Mouse (Mus musculus): ENCODE measurements around the gene Stam2.

DNA sequence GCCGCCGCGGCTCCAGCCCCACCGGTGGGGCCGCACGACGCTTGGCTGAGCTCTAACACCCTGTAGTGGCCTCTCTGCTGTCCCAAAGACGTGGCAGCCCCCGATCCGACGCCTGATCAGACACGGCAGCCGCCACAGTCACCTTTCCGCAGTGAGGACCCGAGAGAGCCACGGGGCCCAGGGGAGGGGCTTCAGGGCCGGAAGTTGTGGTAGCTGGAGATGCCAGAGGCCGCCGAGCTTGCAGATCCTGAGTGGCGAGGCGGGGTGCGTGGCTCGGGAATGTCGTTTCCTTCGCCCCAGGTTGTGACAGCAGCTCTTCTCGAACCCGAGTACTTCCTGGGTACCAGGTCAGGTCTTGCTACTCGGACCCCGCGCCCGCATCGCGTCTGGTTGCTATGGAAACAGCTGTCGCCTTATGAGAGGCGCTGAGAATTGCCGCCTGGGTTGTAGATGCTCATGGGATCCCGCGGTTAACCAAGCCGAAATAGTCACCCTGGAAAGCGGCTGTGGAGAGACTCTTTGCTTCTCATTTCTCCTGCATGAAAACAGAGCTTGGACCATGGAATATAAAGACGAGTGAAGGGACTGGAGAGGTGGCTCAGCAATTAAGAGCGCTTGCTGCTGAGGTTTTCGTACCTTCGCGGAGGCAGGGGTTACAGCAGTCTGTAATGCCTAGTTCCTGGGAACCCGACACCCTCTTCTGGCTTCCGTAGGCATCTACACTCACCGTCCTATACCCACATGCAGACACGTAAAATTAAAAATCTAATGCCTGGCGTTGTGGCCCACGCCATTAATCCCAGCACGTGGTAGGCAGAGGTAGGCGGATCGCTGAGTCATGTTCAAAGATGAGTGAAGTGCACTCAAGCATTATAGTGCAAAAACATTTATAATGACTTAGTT, at the start of gene Stam2:
- no peak for TF ChIP-seq GATA1 (IDR thresholded peaks at IDR 0.05; ENCODE audit: low read length)
- TF ChIP-seq TAL1 (IDR thresholded peaks at IDR 0.05; ENCODE audit: low read length): no peak

Data from erythroblast, embryonic 14.5 days (primary cell).